Mouse (Mus musculus) stomach, postnatal 0 days (tissue): ENCODE data around the gene Hpse2.

Experiments used
- CTCF ChIP-seq: IDR thresholded peaks from 2 replicates; pipeline ENCODE4 v1.5.1; 2016; ENCODE audit warnings: antibody characterized with exemption, low read depth, mild to moderate bottlenecking, moderate library complexity
- EP300 ChIP-seq: optimal IDR thresholded peaks from 2 replicates; pipeline ENCODE3; 2016; ENCODE audit warnings: antibody characterized with exemption

- no peak for TF ChIP-seq CTCF
- no peak for TF ChIP-seq EP300
Observed at GRCm38 (mm10) chr19:42795801-42796200, 592.4 kb downstream of the Hpse2 start.
